Mouse (Mus musculus): ENCODE results near the gene Vipr1. TPM values are rescaled to one million over a fixed set of nuclear protein-coding genes. Genes with fewer than 3 reads are reported as not detected.
A peak's percentile ranks its signal among the peaks of the same experiment; 100 is the strongest.

Vipr1 gene
- polyA plus RNA-seq, 1 experiment from 2014 or later, result 0.17 TPM

DNA sequence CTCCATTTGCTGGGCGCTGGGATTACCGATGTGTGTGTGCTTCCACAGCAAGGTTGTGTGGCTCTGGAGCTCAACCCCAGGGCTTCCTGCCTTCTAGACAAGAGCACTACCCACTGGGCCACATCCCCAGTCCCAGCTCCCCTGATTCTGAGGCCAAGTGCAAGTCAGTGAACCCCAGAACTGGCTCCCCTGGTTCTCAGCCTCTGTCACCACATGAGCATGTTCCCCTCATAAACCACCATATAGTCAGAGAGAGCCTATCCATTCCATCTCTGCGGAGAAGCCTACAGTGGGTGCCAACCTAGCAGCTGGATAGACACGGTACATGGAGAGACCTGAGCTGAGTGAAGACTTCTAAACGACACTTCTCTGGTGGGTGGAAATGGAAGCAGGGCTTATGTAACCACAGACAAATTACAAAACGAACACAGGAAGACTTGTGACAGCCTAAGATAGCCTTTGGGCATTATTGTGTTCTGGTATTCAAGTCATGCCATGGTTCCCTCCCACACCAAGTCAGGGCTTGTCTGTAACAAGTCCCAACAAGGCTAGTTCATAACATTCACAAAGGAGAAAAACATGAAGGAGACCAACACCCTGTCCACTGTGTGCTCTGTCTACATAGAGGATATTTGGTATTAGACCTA is 63.6 kb downstream of the Vipr1 start:
- no peak overlapping the region for H3K4me2 ChIP-seq (ENCODE audit: low read length)
- H3K4me1 ChIP-seq (replicated peaks; ENCODE audit: insufficient read depth, low read length), result peaks cover 12% of the 10 kb centered on the region
- TF ChIP-seq CTCF (IDR thresholded peaks at IDR 0.05; ENCODE audit: low read depth), result no peak
- no peaks in the 10 kb centered on the region for H3K27me3 ChIP-seq (ENCODE audit: insufficient read depth, low read length)
- 77% methylated on average over 6 of the region's 6 CpGs for WGBS
- no peak overlapping the region for H3K9ac ChIP-seq (ENCODE audit: low read depth, low read length)
- DNase-seq (ENCODE audit: low spot score) (no peak), ATAC-seq (replicated peaks; ENCODE audit: low FRiP score, low read depth) (no peak)
- H3K9me3 ChIP-seq (replicated peaks; ENCODE audit: low read length), result no peaks in the 10 kb centered on the region
- no peak overlapping the region for H3K27ac ChIP-seq
- no peaks in the 10 kb centered on the region for H3K36me3 ChIP-seq (ENCODE audit: insufficient read depth, low read length)
- no peak overlapping the region for H3K4me3 ChIP-seq (replicated peaks; ENCODE audit: low read depth, low read length)

DNA sequence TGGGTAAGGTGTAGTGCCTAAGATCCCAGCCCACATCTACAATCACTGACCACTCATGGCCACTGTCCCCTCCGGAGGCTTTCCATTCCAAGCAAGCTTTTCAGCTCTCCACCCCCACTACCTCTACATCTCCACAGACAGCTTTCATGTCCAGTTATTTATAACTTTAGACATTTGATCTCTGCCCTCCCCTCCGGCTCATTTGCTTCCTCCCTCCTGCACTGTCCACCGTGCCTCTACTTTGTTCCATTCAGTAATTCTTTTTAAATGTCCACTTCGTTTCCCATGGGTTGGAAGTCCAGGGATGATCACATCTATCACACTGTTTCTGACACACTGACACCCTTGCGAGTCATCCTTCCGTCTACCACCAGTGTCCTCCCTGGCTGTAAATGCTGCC is 65.3 kb downstream of the Vipr1 start:
- DNase-seq (ENCODE audit: low spot score) (peak; percentile 59), ATAC-seq (replicated peaks; ENCODE audit: low FRiP score, low read depth) (no peak)
- peaks cover 22% of the 10 kb centered on the region for H3K4me1 ChIP-seq (replicated peaks; ENCODE audit: insufficient read depth, low read length)
- no peak overlapping the region for H3K9ac ChIP-seq (ENCODE audit: low read depth, low read length)
- H3K4me2 ChIP-seq (ENCODE audit: low read length), result no peak overlapping the region
- TF ChIP-seq CTCF (IDR thresholded peaks at IDR 0.05; ENCODE audit: low read depth), result no peak
- no peak overlapping the region for H3K4me3 ChIP-seq (replicated peaks; ENCODE audit: low read depth, low read length)
- WGBS, result 20% methylated on average over 6 of the region's 6 CpGs
- H3K9me3 ChIP-seq (replicated peaks; ENCODE audit: low read length), result no peaks in the 10 kb centered on the region
- no peaks in the 10 kb centered on the region for H3K27me3 ChIP-seq (ENCODE audit: insufficient read depth, low read length)
- no peaks in the 10 kb centered on the region for H3K36me3 ChIP-seq (ENCODE audit: insufficient read depth, low read length)
- no peak overlapping the region for H3K27ac ChIP-seq

GRCm38 (mm10) chr9:121708506-121709486 is 66.3 kb downstream of the Vipr1 start:
- no peaks in the 10 kb centered on the region for H3K9me3 ChIP-seq (replicated peaks; ENCODE audit: low read length)
- H3K9ac ChIP-seq (ENCODE audit: low read depth, low read length), result no peak overlapping the region
- no peak for TF ChIP-seq CTCF (IDR thresholded peaks at IDR 0.05; ENCODE audit: low read depth)
- H3K27me3 ChIP-seq (ENCODE audit: insufficient read depth, low read length), result no peaks in the 10 kb centered on the region
- no peak overlapping the region for H3K4me3 ChIP-seq (replicated peaks; ENCODE audit: low read depth, low read length)
- peaks cover 19% of the 10 kb centered on the region for H3K4me1 ChIP-seq (replicated peaks; ENCODE audit: insufficient read depth, low read length)
- no peak overlapping the region for H3K4me2 ChIP-seq (ENCODE audit: low read length)
- H3K27ac ChIP-seq, result no peak overlapping the region; the same call in 1 of the 2 replicates
- DNase-seq (ENCODE audit: low spot score) (no peak), ATAC-seq (replicated peaks; ENCODE audit: low FRiP score, low read depth) (no peak)
- no peaks in the 10 kb centered on the region for H3K36me3 ChIP-seq (ENCODE audit: insufficient read depth, low read length)
- WGBS, result 49% methylated on average over 7 of the region's 7 CpGs

DNA sequence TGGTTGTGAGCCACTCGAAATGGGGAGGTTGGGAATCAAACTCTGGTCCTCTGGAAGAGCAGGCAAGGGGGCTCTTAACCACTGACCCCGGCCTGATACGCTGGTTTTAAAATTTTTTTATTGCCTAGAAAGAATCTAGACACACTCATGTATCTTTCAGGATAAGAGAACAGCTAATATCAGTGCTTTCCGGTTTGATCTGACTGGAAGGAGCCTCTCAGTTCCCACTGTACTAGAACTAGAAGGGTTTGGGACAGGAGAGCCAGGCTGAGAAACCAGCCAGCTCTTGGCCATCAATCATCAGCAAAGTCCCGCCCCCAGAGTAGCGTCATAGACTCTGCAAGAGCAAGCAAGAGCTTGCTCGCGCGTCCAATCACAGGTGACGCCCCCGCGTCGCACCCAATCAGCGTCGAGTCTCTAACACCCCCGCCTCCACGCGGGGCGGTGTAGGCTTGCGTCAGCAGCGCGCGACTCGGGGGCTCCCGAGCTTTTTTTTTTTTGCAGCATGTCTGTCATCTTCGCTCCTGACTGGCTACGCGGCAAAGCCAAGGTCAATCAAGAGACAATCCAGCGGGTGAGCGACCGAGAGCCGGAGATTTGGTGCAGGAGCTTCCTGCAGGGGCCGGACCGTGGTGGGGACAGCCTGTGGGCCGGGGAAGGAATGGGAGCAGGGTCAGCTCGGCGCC is 67.5 kb downstream of the Vipr1 start, which contains the start of gene Ss18l2:
Gene Ss18l2 (plus strand): TSS at position 432 of the 686 bp plus-strand sequence.
- DNase-seq (ENCODE audit: low spot score) (peak; percentile 99), ATAC-seq (replicated peaks; ENCODE audit: low FRiP score, low read depth) (peak; percentile 98)
- Histone ChIP-seq H3K4me3 (replicated peaks; ENCODE audit: low read depth, low read length) (peak within 1 kb of the TSS; percentile 79), H3K9me3 (replicated peaks; ENCODE audit: low read length) (no peaks in the 10 kb centered on the region), H3K27me3 (ENCODE audit: insufficient read depth, low read length) (no peaks in the 10 kb centered on the region), H3K27ac (peak within 1 kb of the TSS; percentile 95), H3K4me1 (replicated peaks; ENCODE audit: insufficient read depth, low read length) (peaks cover 13% of the 10 kb centered on the region), H3K4me2 (ENCODE audit: low read length) (peak within 1 kb of the TSS; percentile 78), H3K36me3 (ENCODE audit: insufficient read depth, low read length) (no peaks in the 10 kb centered on the region), H3K9ac (ENCODE audit: low read depth, low read length) (peak within 1 kb of the TSS; percentile 90)
- WGBS, result 4% methylated on average over 37 of the region's 37 CpGs
- TF ChIP-seq CTCF (IDR thresholded peaks at IDR 0.05; ENCODE audit: low read depth), result no peak

DNA sequence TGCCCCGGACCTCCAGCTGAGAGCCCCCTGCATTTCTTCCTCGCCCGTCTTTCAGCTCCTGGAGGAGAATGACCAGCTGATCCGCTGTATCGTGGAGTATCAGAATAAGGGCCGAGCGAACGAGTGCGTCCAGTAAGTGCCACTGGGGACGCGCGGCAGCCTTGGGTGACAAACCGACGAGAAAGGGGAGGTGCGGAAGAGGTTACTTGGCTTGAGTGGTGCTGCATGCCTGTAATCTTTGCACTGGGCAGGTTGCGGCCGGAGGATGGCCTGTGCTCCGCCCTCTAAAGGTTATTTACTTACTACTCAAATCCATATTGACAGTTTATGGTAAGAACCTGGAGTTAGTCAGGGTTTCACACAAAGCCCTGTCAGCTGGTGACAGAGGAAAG is 68.1 kb downstream of the Vipr1 start:
- peaks cover 13% of the 10 kb centered on the region for H3K4me1 ChIP-seq (replicated peaks; ENCODE audit: insufficient read depth, low read length)
- TF ChIP-seq CTCF (IDR thresholded peaks at IDR 0.05; ENCODE audit: low read depth), result no peak
- DNase-seq (ENCODE audit: low spot score) (peak; percentile 58), ATAC-seq (replicated peaks; ENCODE audit: low FRiP score, low read depth) (peak; percentile 29)
- no peaks in the 10 kb centered on the region for H3K9me3 ChIP-seq (replicated peaks; ENCODE audit: low read length)
- peak overlapping the region; percentile 78 for H3K4me2 ChIP-seq (ENCODE audit: low read length)
- H3K9ac ChIP-seq (ENCODE audit: low read depth, low read length), result peak overlapping the region; percentile 90
- peak overlapping the region; percentile 79 for H3K4me3 ChIP-seq (replicated peaks; ENCODE audit: low read depth, low read length)
- 0% methylated on average over 18 of the region's 18 CpGs for WGBS
- no peaks in the 10 kb centered on the region for H3K27me3 ChIP-seq (ENCODE audit: insufficient read depth, low read length)
- H3K36me3 ChIP-seq (ENCODE audit: insufficient read depth, low read length), result no peaks in the 10 kb centered on the region
- H3K27ac ChIP-seq, result peak overlapping the region; percentile 95

DNA sequence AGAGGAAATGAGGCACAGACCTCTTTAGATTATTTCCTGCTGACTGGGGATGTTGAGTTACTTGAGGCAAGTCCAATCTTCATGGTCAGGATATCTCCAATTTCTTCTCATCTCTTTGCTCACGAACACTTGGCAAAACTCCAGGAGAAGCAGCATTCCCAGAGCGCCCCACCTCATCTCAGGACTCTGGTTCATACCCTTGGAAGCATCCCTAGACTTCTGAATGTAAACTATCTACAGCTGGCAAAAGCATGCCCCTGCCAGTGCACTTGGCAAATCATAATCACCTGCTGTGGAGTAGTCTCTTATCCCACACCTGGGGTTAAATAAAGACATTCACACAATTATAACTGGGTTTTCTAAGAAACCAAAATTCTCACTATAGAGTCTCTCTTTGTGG is 74.5 kb downstream of the Vipr1 start:
- 85% methylated on average over 2 of the region's 2 CpGs for WGBS
- no peak for TF ChIP-seq CTCF (IDR thresholded peaks at IDR 0.05; ENCODE audit: low read depth)
- Histone ChIP-seq H3K4me1 (replicated peaks; ENCODE audit: insufficient read depth, low read length) (0 out of 2 replicates have a peak, but pooled peaks cover 6% of the 10 kb centered on the region), H3K27me3 (ENCODE audit: insufficient read depth, low read length) (no peaks in the 10 kb centered on the region), H3K9ac (ENCODE audit: low read depth, low read length) (no peak overlapping the region), H3K4me2 (ENCODE audit: low read length) (no peak overlapping the region), H3K36me3 (ENCODE audit: insufficient read depth, low read length) (no peaks in the 10 kb centered on the region), H3K27ac (no peak overlapping the region), H3K9me3 (replicated peaks; ENCODE audit: low read length) (no peaks in the 10 kb centered on the region), H3K4me3 (replicated peaks; ENCODE audit: low read depth, low read length) (no peak overlapping the region)
- no peak for DNase-seq (ENCODE audit: low spot score)
- no peak for ATAC-seq (replicated peaks; ENCODE audit: low FRiP score, low read depth)

Data from kidney, postnatal 0 days (tissue).